Mouse (Mus musculus) thymus, adult 2 months (tissue): ENCODE results near the gene Igfbp7. TPM values are rescaled to one million over a fixed set of nuclear protein-coding genes. Genes with fewer than 3 reads are reported as not detected.

Source experiments
- DNase-seq: peaks from one replicate; pipeline ENCODE4 v3.0.0; 2021
- H3K27ac ChIP-seq: fragments of 200-500 bp; 2 replicates; pipeline ENCODE4 v1.5.1; 2012; ENCODE audit warnings: low read length, control low read depth; ENCODE audit not compliant: control insufficient read depth, insufficient read depth
- H3K27me3 ChIP-seq: fragments of 200-500 bp; 2 replicates; pipeline ENCODE4 v1.6.1; 2012; ENCODE audit warnings: mild to moderate bottlenecking, low read length, moderate library complexity, mixed read lengths; ENCODE audit not compliant: control insufficient read depth, insufficient read depth
- H3K36me3 ChIP-seq: fragments of 200-500 bp; 2 replicates; pipeline ENCODE4 v1.6.1; 2012; ENCODE audit warnings: mild to moderate bottlenecking, low read length, moderate library complexity; ENCODE audit not compliant: control insufficient read depth, insufficient read depth
- H3K4me1 ChIP-seq: fragments of 200-500 bp; replicated peaks from 2 replicates; pipeline ENCODE4 v1.6.1; 2012; ENCODE audit warnings: low read length; ENCODE audit not compliant: control insufficient read depth, insufficient read depth
- H3K4me3 ChIP-seq: fragments of 200-500 bp; 2 replicates; pipeline ENCODE4 v1.5.1; 2012; ENCODE audit warnings: mild to moderate bottlenecking, low read length, control low read depth, moderate library complexity; ENCODE audit not compliant: control insufficient read depth, insufficient read depth
- CTCF ChIP-seq: fragments of 200-500 bp; IDR thresholded peaks from 2 replicates; pipeline ENCODE4 v1.5.1; 2012; ENCODE audit warnings: mild to moderate bottlenecking, control low read depth, low read length, moderate library complexity, borderline replicate concordance; ENCODE audit not compliant: control insufficient read depth, poor library complexity, insufficient read depth; ENCODE audit errors: extremely low read depth
- POLR2A ChIP-seq: fragments of 200-500 bp; IDR thresholded peaks from 2 replicates; pipeline ENCODE4 v1.6.1; 2012; ENCODE audit warnings: mild to moderate bottlenecking, low read length, control low read depth, moderate library complexity; ENCODE audit not compliant: control insufficient read depth, poor library complexity, insufficient read depth; ENCODE audit errors: extremely low read depth
- WGBS: fragments of 180-500 bp; shearing (Covaris S2); methylation state at CpG from one replicate; pipeline ENCODE4 v1.1.7; 2018; 5-methylcytosine and 5-hydroxymethylcytosine counted together
- polyA plus RNA-seq: library from polyadenylated mRNA; depleted of rRNA; stranded (reverse); fragments of >200 nt; gene quantifications from 2 replicates; pipeline ENCODE4 v1.2.3, GENCODE M21; 2012

The Igfbp7 gene
- polyA plus RNA-seq, 1 experiment: 370 TPM

GRCm38 (mm10) chr5:77372242-77372641, 35.6 kb downstream of the Igfbp7 start:
- TF ChIP-seq CTCF (no peak), POLR2A (no peak)
- no peak for DNase-seq
- no peaks in the 10 kb centered on the region for H3K27me3 ChIP-seq
- 72% methylated on average over 7 of the region's 7 CpGs for WGBS
- no peaks in the 10 kb centered on the region for H3K36me3 ChIP-seq
- peaks cover 12% of the 10 kb centered on the region for H3K4me1 ChIP-seq
- no peak overlapping the region for H3K27ac ChIP-seq
- no peak overlapping the region for H3K4me3 ChIP-seq

- DNase-seq: no peak
- H3K27ac ChIP-seq: no peak overlapping the region
- TF ChIP-seq CTCF (no peak), POLR2A (no peak)
- no peak overlapping the region for H3K4me3 ChIP-seq
- 81% methylated on average over 5 of the region's 5 CpGs for WGBS
- H3K27me3 ChIP-seq: no peaks in the 10 kb centered on the region
- peaks cover 12% of the 10 kb centered on the region for H3K4me1 ChIP-seq
- H3K36me3 ChIP-seq: no peaks in the 10 kb centered on the region
Measured at GRCm38 (mm10) chr5:77370378-77370892, 37.4 kb downstream of the Igfbp7 start.

DNA sequence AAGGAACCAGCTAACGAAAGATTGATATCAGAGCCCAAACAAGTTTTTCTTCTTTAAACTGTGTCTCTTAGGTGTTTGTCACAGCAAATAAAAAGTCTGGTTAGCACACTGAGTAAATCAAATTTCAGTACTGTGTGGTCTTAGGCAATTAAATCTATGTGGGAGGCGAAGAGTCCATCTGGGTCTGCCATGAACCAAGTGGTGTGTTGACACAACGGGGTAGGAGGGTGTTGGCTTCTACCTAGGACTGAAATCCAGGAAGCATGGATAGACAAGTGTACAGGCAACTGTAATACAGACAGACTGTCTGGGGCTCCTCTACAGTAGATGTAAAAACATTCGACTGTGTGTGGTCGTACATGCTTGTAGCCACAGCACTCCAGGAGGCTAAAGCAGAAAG, 38.4 kb downstream of the Igfbp7 start:
- H3K4me3 ChIP-seq: no peak overlapping the region
- H3K36me3 ChIP-seq: no peaks in the 10 kb centered on the region
- TF ChIP-seq CTCF (no peak), POLR2A (no peak)
- WGBS: 79% methylated on average over 5 of the region's 5 CpGs
- no peak for DNase-seq
- no peaks in the 10 kb centered on the region for H3K27me3 ChIP-seq
- no peak overlapping the region for H3K27ac ChIP-seq
- H3K4me1 ChIP-seq: peaks cover 12% of the 10 kb centered on the region

DNA sequence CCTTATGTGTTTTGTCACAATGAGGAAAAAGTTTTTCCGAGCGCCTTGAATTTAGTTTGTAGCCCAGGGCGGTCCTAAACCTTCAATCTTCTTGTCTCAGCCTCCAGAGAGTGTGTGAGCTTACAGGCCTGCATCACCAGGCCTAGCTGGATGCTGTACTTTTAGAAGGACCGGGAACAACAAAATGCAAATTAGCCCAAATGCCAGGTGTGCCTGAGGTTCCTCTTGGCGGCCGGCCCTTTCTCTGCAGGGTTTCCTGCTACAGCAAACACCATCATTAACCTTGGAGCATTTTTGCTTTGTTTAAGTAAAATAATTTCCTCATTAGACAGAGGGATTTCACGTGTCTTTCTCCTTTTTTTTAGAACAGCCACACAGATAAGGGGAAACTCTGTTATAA, 39.6 kb downstream of the Igfbp7 start:
- 31% methylated on average over 7 of the region's 7 CpGs for WGBS
- DNase-seq: no peak

DNA sequence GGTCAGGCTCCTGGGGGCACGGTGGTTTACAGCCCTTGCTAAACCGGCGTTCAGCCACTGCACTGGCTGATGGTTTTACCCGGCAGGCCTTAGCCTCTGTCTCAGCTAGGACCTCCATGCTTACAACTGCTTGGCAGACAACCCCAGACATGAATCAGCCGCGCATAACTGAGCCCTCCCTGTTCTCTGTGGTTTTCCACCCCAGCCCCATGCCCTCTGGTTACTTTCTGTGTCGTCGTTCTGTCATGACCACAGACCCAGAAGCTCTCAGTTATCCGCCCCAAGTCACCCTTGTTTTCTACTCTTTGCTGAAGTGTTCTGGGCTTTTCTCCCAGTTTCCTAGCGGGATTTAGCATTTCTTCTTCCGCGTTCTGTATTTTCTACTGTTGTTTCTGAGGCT, 40.2 kb downstream of the Igfbp7 start:
- Histone ChIP-seq H3K4me3 (no peak overlapping the region), H3K4me1 (peaks cover 11% of the 10 kb centered on the region), H3K27ac (no peak overlapping the region), H3K36me3 (no peaks in the 10 kb centered on the region), H3K27me3 (no peaks in the 10 kb centered on the region)
- TF ChIP-seq CTCF: no peak
- TF ChIP-seq POLR2A: no peak
- no peak for DNase-seq
- 19% methylated on average over 12 of the region's 12 CpGs for WGBS

More for the DNA sequence above, 39.6 kb downstream of the Igfbp7 start:
- peaks cover 12% of the 10 kb centered on the region for H3K4me1 ChIP-seq
- H3K4me3 ChIP-seq: no peak overlapping the region
- no peak overlapping the region for H3K27ac ChIP-seq
- H3K27me3 ChIP-seq: no peaks in the 10 kb centered on the region
- no peaks in the 10 kb centered on the region for H3K36me3 ChIP-seq
- TF ChIP-seq POLR2A: no peak
- no peak for TF ChIP-seq CTCF

GRCm38 (mm10) chr5:77367145-77367544, 40.7 kb downstream of the Igfbp7 start:
- Histone ChIP-seq H3K27me3 (no peaks in the 10 kb centered on the region), H3K4me3 (no peak overlapping the region), H3K36me3 (no peaks in the 10 kb centered on the region), H3K27ac (no peak overlapping the region), H3K4me1 (peaks cover 6% of the 10 kb centered on the region)
- 93% methylated on average over 1 of the region's 1 CpGs for WGBS
- TF ChIP-seq POLR2A (no peak), CTCF (no peak)
- no peak for DNase-seq

DNA sequence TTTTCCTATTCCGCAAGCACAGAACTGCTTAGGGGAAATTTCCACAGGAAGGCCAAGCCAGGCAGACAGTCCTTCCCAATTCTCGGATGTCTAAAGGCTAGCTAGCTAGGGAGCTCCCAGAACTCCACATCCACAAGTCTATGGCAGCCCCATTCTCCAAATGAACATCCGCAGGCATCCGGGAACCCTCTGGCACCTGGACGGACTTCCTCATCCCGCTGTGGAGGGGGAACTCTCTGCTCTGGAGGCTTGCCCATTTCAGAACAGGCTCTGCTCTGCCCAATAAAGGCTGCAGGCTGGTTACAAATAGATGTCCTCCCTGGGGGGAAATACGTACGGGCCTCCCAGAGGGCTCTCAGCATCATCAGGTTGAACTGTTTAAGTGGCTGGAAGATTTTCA, 41.5 kb downstream of the Igfbp7 start:
- TF ChIP-seq POLR2A: no peak
- no peak for TF ChIP-seq CTCF
- no peak overlapping the region for H3K27ac ChIP-seq
- no peak overlapping the region for H3K4me3 ChIP-seq
- H3K4me1 ChIP-seq: peaks cover 4% of the 10 kb centered on the region
- no peaks in the 10 kb centered on the region for H3K36me3 ChIP-seq
- no peak for DNase-seq
- WGBS: 93% methylated on average over 8 of the region's 8 CpGs
- H3K27me3 ChIP-seq: no peaks in the 10 kb centered on the region

GRCm38 (mm10) chr5:77364443-77365038, 43.3 kb downstream of the Igfbp7 start:
- H3K27ac ChIP-seq: no peak overlapping the region

More at GRCm38 (mm10) chr5:77364443-77365038, 43.3 kb downstream of the Igfbp7 start:
- peaks cover 4% of the 10 kb centered on the region for H3K4me1 ChIP-seq
- over 99% methylated on average over 3 of the region's 3 CpGs for WGBS
- H3K27me3 ChIP-seq: no peaks in the 10 kb centered on the region
- no peaks in the 10 kb centered on the region for H3K36me3 ChIP-seq
- H3K4me3 ChIP-seq: no peak overlapping the region
- no peak for DNase-seq
- TF ChIP-seq CTCF (no peak), POLR2A (no peak)
